Mouse (Mus musculus) brown adipose tissue, adult 24 weeks (tissue): ENCODE measurements at regions not wholly inside any gene's neighbourhood (a gene's known extent, or its start where the extent isn't known, plus 50 kb on each side); places are given as distances from the start of the nearest gene placed in this dataset.

Experiments used
- H3K27ac ChIP-seq: fragments of 200-500 bp; replicated peaks from 2 replicates; pipeline ENCODE4 v1.5.1; 2012; ENCODE audit warnings: low read depth, mild to moderate bottlenecking, low read length
- H3K4me1 ChIP-seq: fragments of 200-500 bp; 2 replicates; pipeline ENCODE4 v1.6.1; 2012; ENCODE audit warnings: low read length, mixed read lengths; ENCODE audit not compliant: control insufficient read depth, insufficient read depth, insufficient read length
- H3K4me3 ChIP-seq: fragments of 200-500 bp; 2 replicates; pipeline ENCODE4 v1.5.1; 2012; ENCODE audit warnings: low read depth, mild to moderate bottlenecking, low read length, moderate library complexity; ENCODE audit not compliant: insufficient read depth

DNA sequence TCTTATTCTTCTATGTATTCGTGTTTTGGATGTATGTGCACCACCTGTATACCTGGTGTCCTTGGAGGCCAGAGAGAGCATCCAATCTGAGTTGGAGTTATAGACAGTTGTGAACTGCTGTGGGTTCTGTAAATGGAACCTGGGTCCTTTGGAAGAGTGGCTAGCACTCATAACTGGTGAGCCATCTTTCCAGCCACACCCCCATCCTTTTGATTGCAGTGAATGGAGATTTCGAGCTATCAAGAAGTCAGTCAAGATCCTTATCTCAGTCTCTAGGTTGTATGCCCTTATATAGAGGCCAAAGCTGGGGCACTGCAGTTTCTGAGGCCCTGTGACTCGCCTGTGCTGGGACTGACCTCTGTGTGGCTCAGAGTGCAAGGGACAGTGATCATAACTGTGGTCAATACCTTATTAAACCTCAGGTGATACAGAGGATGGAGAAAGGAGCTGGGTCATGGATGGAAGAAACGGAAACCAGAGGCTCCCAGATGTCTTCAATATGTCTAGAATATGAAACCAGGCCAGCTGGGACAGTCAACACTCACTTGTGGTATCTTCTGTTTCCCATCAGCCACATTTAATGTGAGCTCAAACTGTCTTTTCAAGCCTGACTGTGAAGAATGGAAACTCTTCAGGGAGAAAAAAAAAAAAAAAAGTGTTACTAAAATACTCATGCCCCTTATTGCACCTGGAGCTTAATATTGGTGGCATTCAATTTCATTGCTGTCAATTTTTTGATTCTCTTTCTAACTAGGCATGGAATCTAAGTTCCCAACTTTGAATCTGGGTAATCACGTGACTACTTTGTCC, 86.2 kb upstream of the Cpm start:
- Histone ChIP-seq H3K4me1 (no peaks in the 10 kb centered on the region), H3K4me3 (no peak overlapping the region), H3K27ac (no peak overlapping the region)

DNA sequence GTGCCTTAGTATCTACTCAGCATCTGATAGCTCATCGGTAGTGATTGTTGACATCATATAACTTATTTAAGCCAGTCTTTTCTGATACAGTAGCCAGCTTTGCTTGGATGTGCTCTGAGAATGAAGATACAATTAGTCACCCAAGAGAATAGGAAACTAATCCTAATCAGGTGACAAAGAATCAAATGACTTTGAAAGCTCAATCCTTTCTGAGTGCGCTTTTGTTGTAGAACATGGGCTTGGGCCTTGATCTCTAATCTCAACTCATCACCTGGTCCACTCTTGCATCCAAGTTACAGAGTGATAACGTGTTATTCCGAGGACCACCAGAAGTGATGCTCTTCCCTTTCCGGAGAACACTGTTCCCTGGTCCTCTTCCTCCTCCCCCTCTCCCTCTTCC, 86.9 kb upstream of the Cpm start:
- Histone ChIP-seq H3K4me3 (no peak overlapping the region), H3K27ac (no peak overlapping the region), H3K4me1 (no peaks in the 10 kb centered on the region)

DNA sequence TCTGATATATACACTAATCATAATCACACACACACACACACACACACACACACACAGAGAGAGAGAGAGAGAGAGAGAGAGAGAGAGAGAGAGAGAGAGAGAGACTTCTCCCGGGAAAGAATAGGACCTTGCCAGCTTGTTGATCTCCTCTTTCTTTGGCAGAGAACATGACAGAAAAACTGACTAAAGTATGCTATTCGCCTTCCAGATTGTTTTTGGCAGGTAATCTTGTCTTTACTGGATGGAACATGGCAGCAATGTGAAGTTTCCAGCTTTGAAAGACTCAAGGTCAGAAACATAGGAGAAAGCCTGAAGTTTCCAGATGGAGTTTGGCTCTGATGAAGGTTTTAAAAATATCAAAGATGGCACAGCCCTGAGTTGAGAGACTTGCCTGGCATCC, 87.8 kb upstream of the Cpm start:
- no peak overlapping the region for H3K4me3 ChIP-seq
- no peaks in the 10 kb centered on the region for H3K4me1 ChIP-seq
- H3K27ac ChIP-seq = no peak overlapping the region

DNA sequence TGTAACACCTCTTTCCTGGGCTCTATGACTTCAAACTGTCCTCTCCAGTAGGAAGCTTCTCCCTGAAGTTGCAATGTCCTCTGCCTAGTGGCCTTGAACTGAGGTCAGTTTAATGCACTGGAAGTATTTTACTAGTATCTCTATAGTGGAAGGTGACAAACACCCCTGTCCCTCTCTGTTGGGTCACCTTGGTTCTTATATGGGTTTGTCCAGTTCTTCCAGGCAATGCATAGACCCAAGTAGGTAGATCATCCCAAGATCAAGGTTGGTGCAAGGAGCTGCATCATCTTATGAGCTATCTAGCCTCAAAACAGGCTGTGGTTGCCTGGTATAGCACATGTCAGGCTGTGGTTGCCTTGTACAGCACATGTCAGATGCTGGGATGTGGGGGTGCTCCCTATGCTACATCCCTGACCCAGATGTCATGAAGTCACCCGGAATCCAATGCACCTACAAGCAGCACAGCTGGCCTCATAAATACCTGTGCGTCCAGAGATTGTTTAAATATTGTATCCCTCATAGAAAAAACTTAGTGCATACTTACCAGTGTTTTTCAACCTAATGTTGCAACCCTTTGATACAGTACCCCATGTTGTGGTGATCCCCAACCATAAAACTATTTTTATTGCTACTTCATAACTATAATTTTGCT, 88.4 kb upstream of the Cpm start:
- no peak overlapping the region for H3K4me3 ChIP-seq
- no peak overlapping the region for H3K27ac ChIP-seq
- H3K4me1 ChIP-seq = no peaks in the 10 kb centered on the region

DNA sequence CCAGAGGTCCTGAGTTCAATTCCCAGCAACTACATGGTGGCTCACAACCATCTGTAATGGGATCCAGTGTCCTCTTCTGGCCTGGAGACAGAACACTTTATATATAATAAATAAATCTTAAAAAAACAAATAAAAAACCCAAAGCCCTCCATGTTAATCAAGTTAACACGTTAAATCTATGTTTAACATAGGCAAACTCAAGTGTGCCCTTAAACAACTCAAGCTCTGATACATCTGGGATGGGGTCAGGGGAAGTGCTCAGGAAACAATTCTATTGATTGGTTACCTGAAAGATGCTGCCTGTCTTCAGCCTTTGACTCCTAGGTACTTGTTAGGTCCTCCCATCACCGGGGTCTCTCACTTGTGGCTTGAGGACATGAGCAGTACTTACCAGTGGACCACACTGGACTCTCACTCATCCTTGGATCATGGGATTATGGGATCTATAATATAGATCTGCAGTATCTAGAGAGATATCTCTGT, 89.1 kb upstream of the Cpm start:
- Histone ChIP-seq H3K27ac (no peak overlapping the region), H3K4me1 (no peaks in the 10 kb centered on the region), H3K4me3 (no peak overlapping the region)

DNA sequence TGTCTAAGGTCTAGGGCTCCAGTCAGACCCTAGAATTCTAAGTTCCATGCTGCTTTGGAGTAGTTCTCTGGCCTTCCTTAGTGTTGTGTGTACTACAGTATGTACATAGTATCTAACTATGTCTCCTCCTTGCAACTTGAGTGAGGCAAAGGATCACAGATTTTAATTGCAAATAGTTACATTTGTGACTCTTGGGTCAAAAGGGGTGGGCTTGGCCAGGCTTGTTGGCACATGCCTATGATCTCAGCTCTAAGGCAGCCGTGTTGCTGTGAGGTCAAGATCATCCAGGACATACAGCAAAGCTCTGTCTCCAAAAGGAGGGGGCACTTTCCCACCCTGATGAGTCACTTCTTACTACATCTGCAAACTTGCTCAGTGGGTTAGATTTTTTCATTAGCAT, 89.8 kb upstream of the Cpm start:
- H3K4me3 ChIP-seq = no peak overlapping the region
- H3K27ac ChIP-seq = no peak overlapping the region
- no peaks in the 10 kb centered on the region for H3K4me1 ChIP-seq

DNA sequence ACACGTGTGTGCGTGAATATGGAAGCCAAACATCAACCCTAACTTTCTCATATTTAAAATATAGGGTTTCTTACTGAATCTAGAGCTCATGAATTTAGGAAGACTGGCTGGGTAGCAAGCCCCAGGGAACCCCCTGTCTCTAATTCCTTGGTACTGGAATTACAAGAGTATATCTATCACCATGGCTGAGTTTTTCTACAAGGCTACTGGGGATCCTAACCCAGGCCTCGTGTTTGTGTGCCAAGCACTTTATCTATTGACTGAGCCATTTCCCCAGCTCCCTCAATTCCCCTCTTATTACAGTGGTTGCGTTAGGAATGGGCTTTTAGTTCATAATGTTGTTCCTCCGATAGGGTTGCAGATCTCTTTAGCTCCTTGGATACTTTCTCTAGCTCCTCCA, 90.6 kb upstream of the Cpm start:
- no peak overlapping the region for H3K27ac ChIP-seq
- H3K4me1 ChIP-seq = no peaks in the 10 kb centered on the region
- H3K4me3 ChIP-seq = no peak overlapping the region

DNA sequence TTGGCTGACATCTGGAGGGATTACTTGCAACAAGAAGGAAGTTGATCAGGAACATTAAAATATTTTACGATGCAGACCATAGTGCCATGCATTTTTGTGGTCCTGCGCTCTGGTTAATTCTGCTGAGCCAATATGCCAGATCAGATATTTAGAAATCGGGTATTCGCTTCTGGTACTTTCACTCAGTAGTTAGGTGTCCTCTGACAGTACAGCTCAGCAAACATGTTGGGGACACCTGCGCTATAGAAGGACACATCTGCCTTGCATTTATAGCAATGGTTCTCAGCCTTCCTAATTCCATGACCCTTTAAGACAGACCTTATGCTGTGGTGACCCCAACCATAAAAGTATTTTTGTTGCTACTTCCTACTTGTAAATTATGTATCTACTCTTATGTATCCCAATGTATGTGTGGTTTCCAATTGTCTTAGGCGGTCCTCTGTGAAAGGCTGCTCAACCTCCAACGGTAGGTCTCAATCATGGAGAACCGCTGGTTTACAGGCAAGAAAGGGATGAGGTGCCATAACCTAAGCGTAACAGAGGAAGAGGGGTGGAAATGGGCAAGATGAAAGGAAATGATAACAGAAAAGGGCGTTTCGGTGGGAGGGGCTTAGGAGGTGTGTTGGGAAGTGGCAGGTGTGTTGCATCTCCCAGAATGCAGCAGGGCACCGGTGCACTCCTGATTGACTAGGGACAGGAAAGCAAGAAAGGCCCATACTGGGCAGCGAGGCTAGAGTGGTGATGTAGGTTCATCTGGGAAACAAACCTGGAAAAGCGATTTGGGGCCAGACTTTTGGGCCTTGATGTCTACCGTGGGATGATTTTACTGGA, 92.3 kb upstream of the Cpm start:
- no peak overlapping the region for H3K27ac ChIP-seq

DNA sequence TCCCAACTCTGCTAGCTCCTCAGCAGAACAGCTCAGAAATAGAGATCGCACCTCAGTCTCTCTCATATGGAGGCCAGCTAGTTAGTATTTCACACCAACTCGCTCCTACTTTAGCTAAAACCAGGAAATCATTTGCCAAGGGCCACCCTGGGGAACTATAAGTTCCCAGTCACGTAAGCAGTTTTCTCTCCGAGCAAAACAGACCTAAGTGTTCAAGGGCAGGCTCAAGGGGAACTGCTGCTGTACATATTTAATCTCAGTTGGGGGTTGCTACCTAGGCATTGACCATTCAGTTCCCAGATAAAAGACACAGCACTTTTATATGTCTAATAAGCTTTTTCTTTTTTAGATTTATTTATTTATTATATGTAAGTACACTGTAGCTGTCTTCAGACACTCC, 93.5 kb upstream of the Cpm start:
- no peak overlapping the region for H3K27ac ChIP-seq
- no peaks in the 10 kb centered on the region for H3K4me1 ChIP-seq

More for the DNA sequence above, 92.3 kb upstream of the Cpm start:
- Histone ChIP-seq H3K4me3 (no peak overlapping the region), H3K4me1 (no peaks in the 10 kb centered on the region)

DNA sequence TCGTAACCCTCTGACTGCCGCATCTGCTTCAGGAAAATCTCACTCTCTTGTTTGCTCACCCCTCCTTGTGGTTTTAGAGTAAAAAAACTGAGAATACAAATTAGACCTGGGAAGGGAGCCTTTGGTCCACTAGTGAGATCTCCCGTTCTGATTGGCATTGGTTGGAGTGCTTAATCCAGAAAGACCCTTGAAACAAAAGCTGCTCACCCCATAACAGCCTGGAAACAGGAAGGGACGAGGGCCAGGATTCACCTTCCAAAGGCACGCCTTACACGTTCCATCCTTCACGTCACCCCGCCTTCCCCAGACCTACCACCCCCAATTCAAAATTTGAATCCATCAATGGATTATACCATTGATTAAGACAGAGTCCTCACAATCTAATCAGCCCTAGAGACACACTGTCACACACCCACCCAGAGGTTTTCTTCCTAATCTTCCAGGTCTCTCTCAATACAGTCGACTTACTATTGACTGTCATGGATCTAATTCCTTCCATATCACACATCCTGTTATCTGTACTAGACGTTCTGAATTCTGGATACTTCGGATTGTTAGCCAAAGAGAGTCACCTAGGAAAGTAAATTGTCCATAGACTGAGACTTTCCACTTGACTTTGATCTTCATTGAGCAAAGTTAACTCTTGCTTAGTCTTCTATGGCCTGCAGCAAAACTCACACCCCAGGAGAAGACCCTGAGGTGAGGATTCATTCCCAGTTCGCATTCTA, 94.1 kb upstream of the Cpm start:
- Histone ChIP-seq H3K27ac (no peak overlapping the region), H3K4me1 (no peaks in the 10 kb centered on the region), H3K4me3 (no peak overlapping the region)

More for the DNA sequence above, 93.5 kb upstream of the Cpm start:
- H3K4me3 ChIP-seq = no peak overlapping the region

DNA sequence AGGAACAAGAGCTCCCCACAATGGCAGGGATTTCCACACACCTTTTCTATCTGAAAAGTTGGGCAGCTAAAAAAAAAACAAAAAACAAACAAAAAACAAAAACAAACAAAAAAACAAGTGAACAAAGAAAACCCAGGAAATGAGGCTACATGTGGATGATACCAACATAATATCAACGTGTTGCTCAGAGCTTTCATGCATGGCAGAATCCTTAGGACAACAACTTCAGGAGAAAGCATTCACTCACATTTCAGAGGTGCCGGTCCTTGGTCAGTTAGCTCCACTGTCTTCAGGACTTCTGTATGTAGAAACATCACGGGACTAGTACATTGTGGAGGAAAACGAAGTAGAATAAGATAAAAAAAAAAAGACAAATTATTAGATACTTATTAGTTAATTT, 94.8 kb upstream of the Cpm start:
- Histone ChIP-seq H3K27ac (no peak overlapping the region), H3K4me1 (no peaks in the 10 kb centered on the region), H3K4me3 (no peak overlapping the region)

DNA sequence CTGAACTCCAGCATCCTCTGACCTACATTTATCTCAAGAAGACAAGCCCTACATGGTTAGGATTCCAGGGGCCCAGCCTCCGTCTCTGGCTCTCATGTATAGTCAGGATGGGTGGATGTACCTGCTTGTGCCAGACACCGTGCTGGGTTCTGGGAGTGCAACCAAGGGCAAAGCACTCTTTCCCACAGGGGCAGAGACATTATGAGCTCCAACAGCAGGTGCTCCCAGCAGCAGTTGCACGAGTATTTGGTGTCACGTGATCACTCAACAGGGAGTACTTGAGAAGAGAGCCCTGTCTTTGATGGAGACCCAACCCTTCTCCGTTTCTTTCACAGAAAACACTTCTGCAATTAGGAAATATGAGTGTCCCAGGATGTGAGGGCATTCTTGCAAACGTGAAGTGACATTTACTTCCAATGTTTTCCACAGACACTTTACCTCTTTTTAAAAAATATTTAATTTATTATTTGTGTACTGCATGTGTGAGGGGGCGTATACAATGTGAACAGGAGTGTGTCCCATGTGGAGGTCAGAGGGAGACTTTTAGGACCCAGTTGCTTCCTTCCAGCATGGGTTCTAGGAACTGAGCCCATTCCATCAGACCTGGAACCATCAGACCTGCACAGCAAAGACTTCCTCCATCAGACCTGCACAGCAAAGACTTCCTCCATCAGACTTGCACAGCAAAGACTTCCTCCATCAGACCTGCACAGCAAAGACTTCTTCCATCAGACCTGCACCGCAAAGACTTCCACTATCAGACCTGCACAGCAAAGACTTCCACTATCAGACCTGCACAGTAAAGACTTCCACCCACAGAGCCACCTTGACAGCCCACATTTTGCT, 95.5 kb upstream of the Cpm start:
- Histone ChIP-seq H3K27ac (no peak overlapping the region), H3K4me3 (no peak overlapping the region), H3K4me1 (no peaks in the 10 kb centered on the region)

DNA sequence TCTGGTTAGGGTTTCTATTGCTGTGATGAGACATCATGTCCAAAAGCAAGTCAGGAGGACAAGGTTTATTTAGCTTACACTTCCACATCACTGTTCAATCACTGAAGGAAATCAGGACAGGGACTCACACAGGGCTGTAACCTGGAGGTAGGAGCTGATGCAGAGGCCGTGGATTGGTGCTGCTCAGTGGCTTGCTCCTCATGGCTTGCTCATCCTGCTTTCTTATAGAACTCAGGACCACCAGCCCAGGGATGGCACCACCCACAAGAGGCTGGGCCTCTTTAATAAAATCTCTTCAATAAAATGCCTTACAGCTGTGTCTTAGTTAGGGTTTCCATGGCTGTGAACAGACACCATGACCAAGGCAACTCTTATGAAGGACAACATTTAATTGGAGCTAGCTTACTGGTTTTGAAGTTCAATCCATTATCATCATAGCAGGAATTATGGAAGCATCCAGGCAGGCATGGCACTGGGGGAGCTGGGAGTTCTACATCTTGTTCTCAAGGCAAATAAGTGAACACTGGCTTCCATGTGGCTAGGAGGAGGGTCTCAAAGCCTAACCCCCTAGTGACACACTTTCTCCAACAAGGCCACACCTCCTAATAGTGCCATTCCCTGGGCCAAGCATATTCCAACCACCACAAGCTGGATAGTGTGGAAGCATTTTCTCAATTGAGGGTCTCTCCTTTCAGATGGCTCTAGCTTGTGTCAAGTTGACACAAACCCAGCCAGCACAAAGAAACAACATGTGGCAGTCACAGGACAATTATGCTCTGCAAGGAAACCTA, 96.4 kb upstream of the Cpm start:
- H3K27ac ChIP-seq = no peak overlapping the region
- no peaks in the 10 kb centered on the region for H3K4me1 ChIP-seq
- no peak overlapping the region for H3K4me3 ChIP-seq
